Mouse (Mus musculus) kidney, postnatal 10 days (tissue): ENCODE data around the gene Spata6.

ENCODE experiments used
- DNase-seq: peaks from one replicate; pipeline ENCODE4 v3.0.0; 2021; ENCODE audit warnings: mixed read lengths

Gene Spata6

DNA sequence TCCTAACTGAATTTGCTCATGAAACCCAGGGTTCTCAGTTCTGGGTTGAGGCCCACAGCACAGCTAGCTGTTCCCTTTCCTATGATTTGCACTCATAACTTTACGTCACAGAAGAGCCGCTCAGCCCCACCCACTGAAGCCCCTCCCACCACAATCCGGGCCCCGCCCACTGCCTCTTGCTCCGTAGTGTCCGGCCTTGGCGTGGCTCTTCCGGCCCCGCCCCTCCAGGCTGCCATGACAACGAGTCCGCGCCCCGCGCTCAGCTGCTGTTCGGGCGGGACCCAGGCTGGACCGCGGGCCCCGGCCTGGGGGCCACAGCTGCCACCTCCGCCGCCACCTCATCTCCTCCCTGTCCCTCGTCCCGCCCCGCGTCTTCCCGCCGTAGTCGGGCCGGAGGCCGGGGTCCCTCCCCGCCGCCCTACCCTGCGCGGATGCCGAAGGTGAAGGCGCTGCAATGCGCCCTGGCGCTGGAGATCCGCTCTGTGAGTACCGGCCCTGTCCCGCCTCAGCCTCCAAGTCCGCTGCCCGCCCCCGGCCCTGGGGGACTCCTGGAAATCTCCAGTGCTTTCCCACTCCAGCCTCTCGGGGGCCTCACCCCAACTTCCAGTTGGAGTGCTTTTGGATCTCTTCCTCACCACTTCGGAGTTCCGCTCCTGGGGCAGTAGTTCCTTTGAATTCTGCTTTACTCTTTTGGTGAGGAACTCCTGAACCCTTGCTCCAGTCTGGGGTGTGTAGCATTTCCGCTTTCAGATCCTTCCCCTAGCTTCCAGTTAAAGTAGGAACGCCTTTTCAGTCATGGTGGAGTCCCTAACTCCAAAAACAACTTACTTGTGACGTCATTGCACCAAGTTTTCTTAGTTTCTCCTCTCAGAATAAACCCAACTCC, at the start of gene Spata6:
Gene Spata6, plus strand, starts transcription at position 209 of the 886 bp plus-strand sequence.
- DNase-seq, result peak; percentile 97

DNA sequence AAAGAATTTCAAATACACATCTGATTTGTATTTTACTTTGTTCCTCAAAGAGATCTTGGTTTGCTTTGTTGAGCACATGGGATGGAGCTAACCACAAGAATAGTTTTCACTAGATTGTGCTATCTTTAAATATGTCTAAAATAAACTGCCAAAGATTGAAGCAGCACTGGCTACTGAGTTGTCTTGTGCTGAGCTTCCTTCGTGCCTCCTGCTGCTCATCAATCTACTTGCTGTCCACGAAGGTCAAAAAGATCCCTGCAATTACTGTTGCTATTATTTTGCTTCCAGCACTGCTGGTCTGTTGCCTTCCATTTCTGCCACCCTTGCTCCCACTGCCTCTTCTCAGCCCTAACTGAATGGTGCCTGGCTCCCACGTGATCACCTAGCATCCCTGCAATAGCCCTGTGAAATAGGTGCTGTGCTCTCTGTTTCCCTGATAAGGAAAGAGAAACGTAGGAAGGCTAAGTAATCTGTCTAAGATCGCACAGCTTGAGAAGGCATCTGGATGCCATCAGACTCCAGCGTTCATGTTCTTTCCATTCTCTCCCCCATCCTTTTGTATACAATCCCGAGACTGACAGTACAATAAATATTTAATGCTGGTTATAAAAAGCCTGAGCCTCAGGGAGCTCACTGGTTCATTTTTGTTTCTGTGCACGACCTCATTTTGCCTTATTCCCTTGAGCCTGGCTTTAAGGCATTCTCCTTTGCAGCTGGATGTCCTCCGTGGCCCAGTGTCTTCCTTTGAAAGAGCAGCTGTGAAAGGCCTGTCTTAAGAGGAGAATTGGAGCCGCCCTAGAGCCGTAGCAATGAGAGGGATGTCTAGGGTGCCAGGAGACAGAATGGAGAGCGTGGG, 49.0 kb upstream of the Spata6 start:
- DNase-seq, result peak; percentile 26

DNA sequence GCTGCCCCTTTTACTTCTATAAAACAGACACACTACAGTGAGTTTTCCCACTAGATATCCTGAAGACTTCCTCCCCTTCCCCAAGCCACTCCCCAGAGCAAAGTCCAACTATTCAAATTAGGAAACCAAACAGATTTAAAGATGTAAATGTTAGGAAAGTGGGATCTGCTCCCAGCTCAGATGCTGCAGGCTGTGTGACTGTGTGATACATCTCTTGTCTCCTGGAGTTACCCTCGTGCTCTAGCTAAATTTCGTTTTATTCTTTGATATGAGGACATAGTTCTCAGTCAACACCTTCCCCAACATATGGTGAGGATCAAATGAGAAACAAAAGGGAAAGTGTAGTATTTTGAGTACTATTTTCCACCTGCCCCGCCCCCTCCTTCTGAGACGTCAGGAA, 48.3 kb upstream of the Spata6 start:
- DNase-seq, result peak; percentile 7

- peak; percentile 8 for DNase-seq
These were observed 45.9 kb upstream of the Spata6 start for GRCm38 (mm10) chr4:111673904-111674303.

DNA sequence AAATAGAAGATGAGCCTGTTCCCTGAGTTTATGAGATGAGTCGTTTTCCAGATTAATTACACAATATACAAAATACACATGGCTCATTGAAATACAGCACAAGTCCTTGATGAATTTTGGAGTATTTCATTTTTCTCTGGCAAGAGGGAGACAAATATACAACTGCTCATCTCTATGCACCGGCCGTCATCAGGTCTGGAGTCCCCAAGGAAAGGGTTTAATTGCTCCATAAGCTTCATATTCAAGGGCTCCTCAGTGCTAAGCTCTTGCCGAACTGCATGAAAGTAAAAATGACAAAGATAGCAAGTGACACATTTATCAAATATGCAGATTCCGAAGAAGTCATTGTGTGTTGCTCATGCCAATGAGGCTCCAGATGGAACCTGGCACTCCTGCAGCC, 37.9 kb upstream of the Spata6 start:
- DNase-seq, result no peak

DNA sequence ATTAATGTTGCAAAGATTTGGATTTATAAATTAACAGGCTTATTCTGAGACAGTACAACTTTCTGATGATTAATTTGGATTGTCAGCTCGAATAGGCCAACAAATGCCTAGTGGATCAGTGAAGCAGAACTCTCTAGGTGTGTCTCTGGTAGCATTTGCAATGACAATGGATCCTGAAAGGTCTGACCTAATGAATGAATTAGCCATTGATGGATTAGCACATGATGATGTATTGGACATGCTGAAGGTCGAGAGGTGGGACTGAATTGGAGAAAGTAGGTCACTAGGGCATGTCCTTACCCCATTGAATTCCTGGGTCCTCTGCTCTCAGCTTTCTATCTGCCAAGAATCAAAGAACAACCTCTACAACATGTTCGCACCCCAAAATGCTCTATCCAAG, 37.0 kb upstream of the Spata6 start:
- DNase-seq, result no peak

GRCm38 (mm10) chr4:111683843-111684242, 35.9 kb upstream of the Spata6 start:
- no peak for DNase-seq

- DNase-seq, result no peak
These were observed 33.8 kb upstream of the Spata6 start for GRCm38 (mm10) chr4:111685951-111686350.

GRCm38 (mm10) chr4:111686951-111687350, 32.8 kb upstream of the Spata6 start:
- peak; percentile 73 for DNase-seq

GRCm38 (mm10) chr4:111687613-111688012, 32.2 kb upstream of the Spata6 start:
- DNase-seq, result peak; percentile 93

DNA sequence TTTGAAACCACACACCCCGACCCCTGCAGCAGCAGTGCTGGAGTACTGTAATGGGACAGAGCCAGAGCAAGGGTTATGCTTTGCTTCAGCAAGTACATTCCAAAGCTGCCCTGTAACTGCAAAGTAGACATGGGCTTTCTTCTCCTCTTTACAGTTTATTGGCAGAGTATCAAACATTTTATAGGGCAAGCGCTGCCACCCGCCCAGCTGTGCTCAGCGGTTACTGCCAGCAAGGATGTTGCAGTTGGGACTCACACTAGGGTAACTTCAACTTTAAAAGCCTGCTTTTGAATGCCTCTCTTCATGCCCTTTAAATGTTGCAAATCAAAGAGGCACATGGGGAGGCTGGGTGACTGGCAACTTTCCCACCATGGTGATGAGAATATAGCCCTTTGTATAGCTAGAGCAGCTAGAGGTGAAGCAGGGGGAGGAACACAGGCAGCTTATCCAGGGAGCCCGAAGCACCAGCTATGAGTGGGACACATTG, 28.7 kb upstream of the Spata6 start:
- peak; percentile 19 for DNase-seq

DNA sequence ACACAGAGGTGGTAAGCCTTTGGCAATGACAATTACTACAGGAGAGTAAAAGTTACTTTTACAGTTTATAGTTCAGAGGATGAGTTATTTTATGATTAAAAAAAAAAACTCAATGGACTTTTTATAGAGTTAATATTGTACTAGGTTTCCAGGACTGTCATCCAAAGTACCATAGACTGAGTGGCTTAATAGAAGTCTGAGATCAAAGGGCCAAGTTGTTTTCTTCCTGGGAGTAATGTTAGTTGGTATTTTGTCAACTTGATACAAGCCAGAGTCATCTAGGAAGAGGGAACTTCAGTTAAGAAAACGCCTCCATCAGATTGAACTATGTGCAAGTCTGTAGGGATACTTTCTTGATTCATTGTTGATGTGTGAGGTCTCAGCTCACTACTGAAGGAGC, 18.4 kb upstream of the Spata6 start:
- no peak for DNase-seq

GRCm38 (mm10) chr4:111704126-111704525, 15.7 kb upstream of the Spata6 start:
- no peak for DNase-seq

- DNase-seq, result no peak
These were observed 14.8 kb upstream of the Spata6 start for GRCm38 (mm10) chr4:111704975-111705374.

GRCm38 (mm10) chr4:111719296-111719695, 488 bp upstream of the Spata6 start:
- no peak for DNase-seq

DNA sequence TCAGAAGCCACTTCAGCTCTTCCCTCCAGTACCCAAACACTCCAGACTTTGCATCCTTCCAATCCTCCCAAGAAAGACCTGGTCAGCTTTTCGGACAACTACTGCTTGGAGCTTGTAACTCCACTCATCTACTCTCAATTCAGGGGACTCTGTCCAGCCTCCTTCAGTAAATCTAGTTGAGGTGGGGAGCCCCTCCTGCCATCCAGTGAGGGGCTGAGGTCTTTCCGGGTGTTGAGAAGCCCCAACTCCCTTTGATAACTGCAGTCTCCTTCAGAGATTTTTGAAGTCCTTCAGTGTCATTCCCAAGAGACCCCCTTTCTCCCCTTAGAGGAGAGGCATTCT, 849 bp downstream of the Spata6 start:
- no peak for DNase-seq

DNA sequence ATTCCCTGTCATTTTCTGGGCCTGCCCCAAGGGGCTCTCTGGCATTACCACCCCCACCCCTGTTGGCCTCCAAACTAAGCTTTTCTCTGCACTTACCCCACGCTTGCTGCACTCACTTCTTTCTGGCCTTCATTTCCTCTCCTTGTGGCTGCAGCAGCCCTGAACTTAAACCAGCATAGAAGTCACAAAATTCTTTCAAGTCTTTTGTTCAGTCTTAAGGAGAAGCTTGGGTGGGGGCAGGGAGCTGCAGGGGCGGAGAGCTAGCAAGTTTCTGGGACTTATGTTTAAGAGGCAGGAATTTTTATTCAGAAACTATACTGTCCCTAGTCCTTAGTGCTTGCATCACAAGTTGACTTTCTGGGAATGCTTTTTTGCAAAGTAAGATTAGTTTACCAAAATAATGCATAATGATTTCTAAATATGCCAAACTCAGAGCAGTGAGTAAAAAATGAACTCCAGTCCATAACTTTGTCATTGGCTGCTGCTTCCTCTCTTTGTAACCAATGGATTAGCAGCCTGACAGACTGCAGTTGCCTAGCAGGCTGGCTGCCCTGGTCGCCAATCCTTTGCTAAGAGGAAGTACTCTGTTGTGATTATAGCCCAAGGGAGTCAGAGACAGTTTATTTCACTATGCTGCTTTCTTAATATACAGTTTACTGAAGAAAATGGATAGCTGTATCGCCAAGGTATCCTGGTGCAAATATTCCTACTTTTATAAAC, 1.5 kb downstream of the Spata6 start:
- DNase-seq, result peak; percentile 56

- no peak for DNase-seq
These were observed 17.8 kb downstream of the Spata6 start for GRCm38 (mm10) chr4:111737551-111737950.

GRCm38 (mm10) chr4:111780533-111780932, 60.7 kb downstream of the Spata6 start:
- no peak for DNase-seq

- no peak for DNase-seq
These were observed 80.1 kb downstream of the Spata6 start for GRCm38 (mm10) chr4:111799892-111800291.

- DNase-seq, result no peak
These were observed 83.4 kb downstream of the Spata6 start for GRCm38 (mm10) chr4:111803164-111803563.

DNA sequence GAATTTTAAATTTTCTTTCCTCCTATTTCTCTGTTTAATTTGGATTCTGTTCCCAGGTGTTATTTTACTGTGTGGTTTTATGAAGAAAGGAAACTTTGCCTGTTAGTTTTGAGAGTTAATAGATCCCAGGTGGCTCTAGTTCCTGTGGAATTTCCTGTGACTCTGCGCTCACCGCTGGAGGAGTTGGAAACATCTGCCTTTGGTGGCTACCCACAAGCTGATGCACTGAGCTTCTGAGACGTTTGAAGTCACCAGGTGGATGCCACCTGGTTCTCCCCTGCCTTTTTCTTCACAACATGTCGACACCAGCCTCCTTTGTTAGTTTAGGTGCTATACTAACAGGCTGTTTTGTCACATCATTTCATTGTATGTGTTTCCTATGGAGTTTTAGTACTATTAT, 97.7 kb downstream of the Spata6 start:
- no peak for DNase-seq

GRCm38 (mm10) chr4:111838882-111839281, 119.1 kb downstream of the Spata6 start:
- no peak for DNase-seq
